Mouse (Mus musculus) stomach, postnatal 0 days (tissue): ENCODE data around the gene Flt3.

Experiments used
- CTCF ChIP-seq: IDR thresholded peaks from 2 replicates; pipeline ENCODE4 v1.5.1; 2016; ENCODE audit warnings: antibody characterized with exemption, low read depth, mild to moderate bottlenecking, moderate library complexity
- EP300 ChIP-seq: optimal IDR thresholded peaks from 2 replicates; pipeline ENCODE3; 2016; ENCODE audit warnings: antibody characterized with exemption

- TF ChIP-seq CTCF = no peak
- no peak for TF ChIP-seq EP300
Measured at GRCm38 (mm10) chr5:147292506-147293120, 107.7 kb downstream of the Flt3 start.
